Mouse (Mus musculus): ENCODE measurements around the gene Calcrl. TPM values are rescaled to one million over a fixed set of nuclear protein-coding genes. Genes with fewer than 3 reads are reported as not detected.

Gene Calcrl
- 18.1 and 18.2 TPM in 2 replicates for polyA plus RNA-seq (2015; fragmentation: Nextera tagmentation; extraction: Ambion mirVana)

DNA sequence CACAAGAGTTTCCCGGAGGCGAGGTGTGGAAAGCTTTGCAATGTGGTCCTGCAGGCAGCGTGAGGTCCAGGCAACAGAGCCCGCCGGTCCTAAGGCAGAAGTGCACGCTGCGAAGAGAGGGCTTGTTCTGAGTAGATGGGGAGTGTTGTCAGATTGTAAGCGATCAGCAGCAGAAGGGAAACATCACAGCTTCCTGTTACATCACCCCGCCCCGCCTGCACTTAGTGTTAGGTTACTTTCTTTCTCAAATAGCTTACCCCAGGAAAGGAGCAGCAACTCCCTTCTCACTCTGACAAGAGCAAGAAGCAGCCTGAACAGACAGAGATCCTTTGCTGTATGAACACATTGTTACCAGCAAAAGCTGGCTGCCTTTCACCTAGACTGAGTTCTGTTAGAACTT is at the start of gene Calcrl:
TSS of gene Calcrl (minus strand) at position 274 of the 400 bp plus-strand sequence.
- ATAC-seq (ENCODE audit: low FRiP score, low TSS enrichment) (peak; percentile 91), DNase-seq (ENCODE audit: low spot score) (peak; percentile 65)
- H3K4me3 ChIP-seq (ENCODE audit: low read depth, low read length): peak within 1 kb of the TSS; percentile 50
- peak within 1 kb of the TSS; percentile 80 for H3K27ac ChIP-seq (replicated peaks)
- H3K9me3 ChIP-seq (ENCODE audit: control insufficient read depth, low read length): no peaks in the 10 kb centered on the region
- TF ChIP-seq EP300 (optimal IDR thresholded peaks at IDR 0.05): no peak
- no peak for TF ChIP-seq CTCF (IDR thresholded peaks at IDR 0.05; ENCODE audit: low read depth)
- no peaks in the 10 kb centered on the region for H3K4me1 ChIP-seq (replicated peaks; ENCODE audit: control insufficient read depth, insufficient read depth)
- H3K27me3 ChIP-seq (ENCODE audit: control insufficient read depth, insufficient read depth, low read length): no peaks in the 10 kb centered on the region
- WGBS: 1% methylated on average over 10 of the region's 10 CpGs
- H3K36me3 ChIP-seq (ENCODE audit: control insufficient read depth, insufficient read depth, low read length): no peaks in the 10 kb centered on the region
- H3K9ac ChIP-seq (ENCODE audit: low read length): peak within 1 kb of the TSS; percentile 50
- peak within 1 kb of the TSS; percentile 56 for H3K4me2 ChIP-seq (replicated peaks; ENCODE audit: low read depth)

DNA sequence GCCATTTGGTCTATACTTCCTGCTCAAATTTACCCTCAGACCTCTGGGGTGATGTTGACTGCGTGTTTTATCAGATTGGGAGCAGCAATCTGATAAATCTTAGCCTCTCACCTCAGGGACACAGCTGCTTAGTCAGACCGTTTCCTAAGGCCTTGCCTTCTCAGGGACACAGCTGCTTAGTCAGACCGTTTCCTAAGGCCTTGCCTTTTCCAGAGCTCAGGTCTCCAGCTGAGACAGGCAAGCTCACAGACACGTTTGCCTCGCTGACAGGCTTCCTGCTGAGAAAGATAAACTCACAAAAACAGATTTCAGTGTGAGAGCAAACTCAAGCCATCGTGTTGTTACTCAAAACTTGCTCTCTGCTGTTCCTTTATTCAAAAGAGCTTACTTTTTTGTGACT is 49.4 kb upstream of the Calcrl start:
- ATAC-seq (ENCODE audit: low FRiP score, low TSS enrichment) (no peak), DNase-seq (ENCODE audit: low spot score) (no peak)
- Histone ChIP-seq H3K27me3 (ENCODE audit: control insufficient read depth, insufficient read depth, low read length) (no peaks in the 10 kb centered on the region), H3K4me2 (replicated peaks; ENCODE audit: low read depth) (no peak overlapping the region), H3K4me3 (ENCODE audit: low read depth, low read length) (no peak overlapping the region), H3K27ac (replicated peaks) (no peak overlapping the region), H3K9ac (ENCODE audit: low read length) (no peak overlapping the region), H3K36me3 (ENCODE audit: control insufficient read depth, insufficient read depth, low read length) (no peaks in the 10 kb centered on the region), H3K9me3 (ENCODE audit: control insufficient read depth, low read length) (no peaks in the 10 kb centered on the region), H3K4me1 (replicated peaks; ENCODE audit: control insufficient read depth, insufficient read depth) (no peaks in the 10 kb centered on the region)
- 20% methylated on average over 6 of the region's 6 CpGs for WGBS
- TF ChIP-seq EP300 (optimal IDR thresholded peaks at IDR 0.05) (no peak), CTCF (IDR thresholded peaks at IDR 0.05; ENCODE audit: low read depth) (no peak)

DNA sequence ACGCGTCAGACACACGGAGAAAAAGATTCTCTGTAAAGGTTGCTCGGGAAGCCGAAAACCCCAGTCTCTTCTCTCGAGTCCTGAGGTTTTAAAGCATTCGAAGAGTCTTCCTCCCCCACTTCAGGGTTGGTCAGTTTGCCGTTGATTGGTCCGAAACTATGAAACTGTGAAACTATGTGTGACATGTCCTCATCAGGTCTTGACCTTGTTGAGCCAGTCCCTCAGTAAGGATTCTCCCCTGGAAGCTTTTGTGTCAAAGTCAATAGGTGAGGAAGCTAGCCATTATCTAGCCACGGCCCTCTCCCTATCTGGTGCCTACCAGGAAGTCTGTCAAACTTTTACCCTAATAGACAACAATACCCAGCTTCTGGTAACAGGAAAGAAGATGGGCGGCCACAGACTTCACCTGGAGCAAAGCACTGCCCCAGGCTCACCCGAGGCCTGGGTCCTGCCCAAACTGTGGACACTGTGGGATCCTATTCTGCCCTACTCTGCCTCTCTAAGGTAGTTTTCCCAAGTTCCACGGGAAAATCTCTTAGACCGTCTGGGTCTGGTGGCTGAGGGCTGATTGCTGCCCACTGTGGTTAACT is 48.8 kb upstream of the Calcrl start:
- Histone ChIP-seq H3K27ac (replicated peaks) (no peak overlapping the region), H3K9ac (ENCODE audit: low read length) (no peak overlapping the region), H3K4me1 (replicated peaks; ENCODE audit: control insufficient read depth, insufficient read depth) (no peaks in the 10 kb centered on the region), H3K4me3 (ENCODE audit: low read depth, low read length) (no peak overlapping the region), H3K36me3 (ENCODE audit: control insufficient read depth, insufficient read depth, low read length) (no peaks in the 10 kb centered on the region), H3K9me3 (ENCODE audit: control insufficient read depth, low read length) (no peaks in the 10 kb centered on the region), H3K27me3 (ENCODE audit: control insufficient read depth, insufficient read depth, low read length) (no peaks in the 10 kb centered on the region), H3K4me2 (replicated peaks; ENCODE audit: low read depth) (no peak overlapping the region)
- DNase-seq (ENCODE audit: low spot score): no peak
- no peak for TF ChIP-seq EP300 (optimal IDR thresholded peaks at IDR 0.05)
- TF ChIP-seq CTCF (IDR thresholded peaks at IDR 0.05; ENCODE audit: low read depth): no peak
- 73% methylated on average over 14 of the region's 14 CpGs for WGBS
- no peak for ATAC-seq (ENCODE audit: low FRiP score, low TSS enrichment)

DNA sequence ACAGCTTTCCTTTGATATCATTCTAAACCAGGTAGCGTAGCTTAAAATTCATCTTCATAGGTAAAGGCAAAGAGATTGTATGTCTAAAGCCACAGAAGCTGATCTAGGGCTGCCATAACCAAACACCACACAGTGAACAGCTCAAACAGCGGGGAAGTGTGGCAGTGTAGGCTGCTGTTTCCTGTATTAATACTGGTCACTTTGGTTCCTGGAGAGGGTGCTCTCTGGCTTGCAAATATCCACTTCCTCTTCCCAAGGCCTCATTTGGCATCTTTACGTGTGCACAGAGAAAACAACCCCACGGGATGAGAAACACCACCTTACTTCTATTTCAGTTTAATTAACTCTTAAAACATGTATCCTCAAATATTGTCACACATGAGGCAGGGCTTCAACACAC is 42.2 kb upstream of the Calcrl start:
- 80% methylated on average over 4 of the region's 4 CpGs for WGBS
- no peak overlapping the region for H3K4me3 ChIP-seq (ENCODE audit: low read depth, low read length)
- no peak for ATAC-seq (ENCODE audit: low FRiP score, low TSS enrichment)

DNA sequence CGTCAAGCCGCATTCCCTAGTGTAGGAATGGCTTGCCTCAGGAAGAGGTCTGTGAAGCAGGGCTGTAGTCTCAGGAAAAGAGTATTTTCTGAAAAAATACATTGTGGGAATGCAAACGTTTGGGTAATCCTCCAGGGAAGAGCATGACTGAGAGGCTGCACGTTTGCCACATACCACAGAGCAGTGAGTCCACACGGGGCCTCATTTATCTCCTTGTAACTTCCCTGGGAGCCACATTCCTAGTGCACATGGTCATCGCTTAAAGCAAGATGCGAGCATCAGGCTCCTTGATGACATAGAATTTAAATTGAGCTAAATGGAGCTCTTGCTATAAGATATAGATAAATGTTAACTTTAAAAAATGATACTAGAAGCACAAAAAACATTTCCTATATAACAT is 39.7 kb upstream of the Calcrl start:
- DNase-seq (ENCODE audit: low spot score): no peak
- no peak overlapping the region for H3K27ac ChIP-seq (replicated peaks)

More for the DNA sequence above, 42.2 kb upstream of the Calcrl start:
- TF ChIP-seq EP300 (optimal IDR thresholded peaks at IDR 0.05): no peak
- TF ChIP-seq CTCF (IDR thresholded peaks at IDR 0.05; ENCODE audit: low read depth): no peak
- Histone ChIP-seq H3K27me3 (ENCODE audit: control insufficient read depth, insufficient read depth, low read length) (no peaks in the 10 kb centered on the region), H3K9me3 (ENCODE audit: control insufficient read depth, low read length) (no peaks in the 10 kb centered on the region), H3K9ac (ENCODE audit: low read length) (no peak overlapping the region), H3K4me1 (replicated peaks; ENCODE audit: control insufficient read depth, insufficient read depth) (no peaks in the 10 kb centered on the region), H3K4me2 (replicated peaks; ENCODE audit: low read depth) (no peak overlapping the region), H3K36me3 (ENCODE audit: control insufficient read depth, insufficient read depth, low read length) (no peaks in the 10 kb centered on the region), H3K27ac (replicated peaks) (no peak overlapping the region)
- DNase-seq (ENCODE audit: low spot score): no peak

DNA sequence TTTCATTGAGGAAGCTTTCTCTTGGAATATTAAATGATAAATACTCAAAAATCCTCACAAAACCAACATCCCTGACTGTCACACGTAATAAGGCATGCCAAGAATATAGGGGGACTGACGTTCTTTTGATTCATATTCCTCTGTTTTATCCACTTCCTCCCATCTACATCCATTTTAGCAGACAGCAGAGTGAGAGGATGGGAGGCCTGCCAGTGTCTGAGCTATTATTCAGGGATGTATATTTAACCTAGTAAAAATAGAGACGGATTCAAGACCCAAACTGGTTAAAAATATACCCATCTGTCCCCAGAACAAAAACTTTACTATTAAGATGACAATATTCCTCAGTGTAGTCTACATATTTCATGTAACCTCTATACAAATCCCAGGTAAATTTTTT is 37.2 kb upstream of the Calcrl start:
- H3K27me3 ChIP-seq (ENCODE audit: control insufficient read depth, insufficient read depth, low read length): no peaks in the 10 kb centered on the region
- TF ChIP-seq EP300 (optimal IDR thresholded peaks at IDR 0.05): no peak
- TF ChIP-seq CTCF (IDR thresholded peaks at IDR 0.05; ENCODE audit: low read depth): no peak
- no peak overlapping the region for H3K9ac ChIP-seq (ENCODE audit: low read length)
- no peaks in the 10 kb centered on the region for H3K36me3 ChIP-seq (ENCODE audit: control insufficient read depth, insufficient read depth, low read length)
- DNase-seq (ENCODE audit: low spot score): no peak
- no peaks in the 10 kb centered on the region for H3K9me3 ChIP-seq (ENCODE audit: control insufficient read depth, low read length)
- ATAC-seq (ENCODE audit: low FRiP score, low TSS enrichment): no peak
- no peak overlapping the region for H3K4me2 ChIP-seq (replicated peaks; ENCODE audit: low read depth)
- 76% methylated on average over 3 of the region's 3 CpGs for WGBS
- H3K4me1 ChIP-seq (replicated peaks; ENCODE audit: control insufficient read depth, insufficient read depth): no peaks in the 10 kb centered on the region
- no peak overlapping the region for H3K27ac ChIP-seq (replicated peaks)
- H3K4me3 ChIP-seq (ENCODE audit: low read depth, low read length): no peak overlapping the region

More for the DNA sequence above, 39.7 kb upstream of the Calcrl start:
- no peak for TF ChIP-seq CTCF (IDR thresholded peaks at IDR 0.05; ENCODE audit: low read depth)
- no peak for TF ChIP-seq EP300 (optimal IDR thresholded peaks at IDR 0.05)
- Histone ChIP-seq H3K27me3 (ENCODE audit: control insufficient read depth, insufficient read depth, low read length) (no peaks in the 10 kb centered on the region), H3K4me2 (replicated peaks; ENCODE audit: low read depth) (no peak overlapping the region), H3K4me3 (ENCODE audit: low read depth, low read length) (no peak overlapping the region), H3K9me3 (ENCODE audit: control insufficient read depth, low read length) (no peaks in the 10 kb centered on the region), H3K9ac (ENCODE audit: low read length) (no peak overlapping the region), H3K4me1 (replicated peaks; ENCODE audit: control insufficient read depth, insufficient read depth) (no peaks in the 10 kb centered on the region), H3K36me3 (ENCODE audit: control insufficient read depth, insufficient read depth, low read length) (no peaks in the 10 kb centered on the region)
- ATAC-seq (ENCODE audit: low FRiP score, low TSS enrichment): no peak
- 18% methylated on average over 7 of the region's 7 CpGs for WGBS
